Mouse (Mus musculus) kidney, postnatal 14 days (tissue): ENCODE data around the gene Phf20.

Experiments
- DNase-seq: peaks from one replicate; pipeline ENCODE4 v3.0.0; 2022; ENCODE audit warnings: mixed read lengths

Gene Phf20

GRCm38 (mm10) chr2:156272553-156272952 lies 76.3 kb downstream of the Phf20 start:
- no peak for DNase-seq

- DNase-seq, result peak; percentile 92
Observed at GRCm38 (mm10) chr2:156278226-156279017, 82.2 kb downstream of the Phf20 start.

- no peak for DNase-seq
Observed at GRCm38 (mm10) chr2:156281227-156281626, 85.0 kb downstream of the Phf20 start.

- DNase-seq, result no peak
Observed at GRCm38 (mm10) chr2:156285161-156285560, 88.9 kb downstream of the Phf20 start.

GRCm38 (mm10) chr2:156286733-156287132 lies 90.5 kb downstream of the Phf20 start:
- DNase-seq, result no peak

- no peak for DNase-seq
Observed at GRCm38 (mm10) chr2:156288222-156288621, 92.0 kb downstream of the Phf20 start.

- DNase-seq, result no peak
Observed at GRCm38 (mm10) chr2:156289552-156290160, 93.4 kb downstream of the Phf20 start.

- no peak for DNase-seq
Observed at GRCm38 (mm10) chr2:156291998-156292397, 95.7 kb downstream of the Phf20 start.

GRCm38 (mm10) chr2:156295601-156296063 lies 99.4 kb downstream of the Phf20 start:
- peak; percentile 79 for DNase-seq

- DNase-seq, result no peak
Observed at GRCm38 (mm10) chr2:156296190-156296589, 99.9 kb downstream of the Phf20 start.

- peak; percentile 73 for DNase-seq
Observed at GRCm38 (mm10) chr2:156297653-156298052, 101.4 kb downstream of the Phf20 start.

GRCm38 (mm10) chr2:156298458-156298857 lies 102.2 kb downstream of the Phf20 start:
- no peak for DNase-seq

- no peak for DNase-seq
Observed at GRCm38 (mm10) chr2:156302063-156302462, 105.8 kb downstream of the Phf20 start.

- peak; percentile 77 for DNase-seq
Observed at GRCm38 (mm10) chr2:156304351-156304750, 108.1 kb downstream of the Phf20 start.

GRCm38 (mm10) chr2:156305818-156306217 lies 109.6 kb downstream of the Phf20 start:
- no peak for DNase-seq

- peak; percentile 51 for DNase-seq
Observed at GRCm38 (mm10) chr2:156307261-156307660, 111.0 kb downstream of the Phf20 start.

- no peak for DNase-seq
Observed at GRCm38 (mm10) chr2:156309948-156310347, 113.7 kb downstream of the Phf20 start.

GRCm38 (mm10) chr2:156310455-156310854 lies 114.2 kb downstream of the Phf20 start:
- DNase-seq, result no peak

- DNase-seq, result no peak
Observed at GRCm38 (mm10) chr2:156310945-156311344, 114.7 kb downstream of the Phf20 start.

GRCm38 (mm10) chr2:156311441-156311840 lies 115.2 kb downstream of the Phf20 start:
- no peak for DNase-seq

GRCm38 (mm10) chr2:156311841-156312291 lies 115.6 kb downstream of the Phf20 start:
- peak; percentile 84 for DNase-seq

- DNase-seq, result peak; percentile 90
Observed at GRCm38 (mm10) chr2:156312297-156312897, 116.1 kb downstream of the Phf20 start, which contains the start of the genes Cnbd2 and Scand1. Gene Cnbd2 (plus strand): TSS chr2:156312299. Gene Scand1 (minus strand): TSS chr2:156312704.

GRCm38 (mm10) chr2:156313153-156313552 lies 116.9 kb downstream of the Phf20 start:
- no peak for DNase-seq

GRCm38 (mm10) chr2:156314811-156315210 lies 118.5 kb downstream of the Phf20 start:
- no peak for DNase-seq
